Mouse (Mus musculus) neural tube, embryonic 11.5 days (tissue): ENCODE data around the gene Exosc10. TPM values are rescaled to one million over a fixed set of nuclear protein-coding genes. Genes with fewer than 3 reads are reported as not detected.
A peak's percentile ranks its signal among the peaks of the same experiment; 100 is the strongest.

ENCODE experiments used
- ATAC-seq: fragments of 200-750 bp; cut with Nextera tagmentation; 2 replicates; pipeline ENCODE4 v1.8.0; 2017; ENCODE audit warnings: moderate number of reproducible peaks, mild to moderate bottlenecking, moderate TSS enrichment, moderate library complexity; ENCODE audit not compliant: insufficient read depth, low FRiP score, low TSS enrichment
- DNase-seq: peaks from one replicate; pipeline ENCODE4 v3.0.0-alpha.2; 2015; ENCODE audit warnings: low spot score
- H3K27ac ChIP-seq: fragments of 300-500 bp; sonication (generic); 2 replicates; pipeline ENCODE4 v1.5.1; 2014; ENCODE audit warnings: low read depth, mild to moderate bottlenecking, low read length
- H3K27me3 ChIP-seq: fragments of 300-500 bp; sonication (generic); 2 replicates; pipeline ENCODE4 v1.6.1; 2014; ENCODE audit warnings: mild to moderate bottlenecking, low read length, mixed read lengths; ENCODE audit not compliant: control insufficient read depth, insufficient read depth
- H3K36me3 ChIP-seq: fragments of 300-500 bp; sonication (generic); 2 replicates; pipeline ENCODE4 v1.6.1; 2014; ENCODE audit warnings: mild to moderate bottlenecking, low read length, moderate library complexity, mixed read lengths; ENCODE audit not compliant: control insufficient read depth, insufficient read depth
- H3K4me1 ChIP-seq: fragments of 300-500 bp; sonication (generic); 2 replicates; pipeline ENCODE4 v1.6.1; 2014; ENCODE audit warnings: low read length, mixed read lengths; ENCODE audit not compliant: control insufficient read depth, insufficient read depth
- H3K4me2 ChIP-seq: fragments of 300-500 bp; sonication (generic); 2 replicates; pipeline ENCODE4 v1.6.1; 2014; ENCODE audit warnings: low read depth, mild to moderate bottlenecking, moderate library complexity
- H3K4me3 ChIP-seq: fragments of 300-500 bp; sonication (generic); 2 replicates; pipeline ENCODE4 v1.5.1; 2014; ENCODE audit warnings: low read depth, low read length
- H3K9ac ChIP-seq: fragments of 300-500 bp; sonication (generic); 2 replicates; pipeline ENCODE4 v1.6.1; 2014; ENCODE audit warnings: mild to moderate bottlenecking, low read length
- H3K9me3 ChIP-seq: fragments of 300-500 bp; sonication (generic); 2 replicates; pipeline ENCODE4 v1.6.1; 2016; ENCODE audit warnings: low read length; ENCODE audit not compliant: control insufficient read depth
- WGBS: fragments of 180-500 bp; shearing (Covaris S2); extraction: QIAGEN DNeasy Blood & Tissue Kit; methylation state at CpG from one replicate; pipeline ENCODE4 v1.1.7; 2014; 5-methylcytosine and 5-hydroxymethylcytosine counted together
- polyA plus RNA-seq: library from polyadenylated mRNA; unstranded; fragments of >200 nt; fragmentation: Nextera tagmentation; extraction: Ambion mirVana; gene quantifications from 2 replicates; pipeline ENCODE4 v1.2.1, GENCODE M21; 2014

Gene Exosc10
- polyA plus RNA-seq, 1 experiment from 2014 or later, result 102 TPM

DNA sequence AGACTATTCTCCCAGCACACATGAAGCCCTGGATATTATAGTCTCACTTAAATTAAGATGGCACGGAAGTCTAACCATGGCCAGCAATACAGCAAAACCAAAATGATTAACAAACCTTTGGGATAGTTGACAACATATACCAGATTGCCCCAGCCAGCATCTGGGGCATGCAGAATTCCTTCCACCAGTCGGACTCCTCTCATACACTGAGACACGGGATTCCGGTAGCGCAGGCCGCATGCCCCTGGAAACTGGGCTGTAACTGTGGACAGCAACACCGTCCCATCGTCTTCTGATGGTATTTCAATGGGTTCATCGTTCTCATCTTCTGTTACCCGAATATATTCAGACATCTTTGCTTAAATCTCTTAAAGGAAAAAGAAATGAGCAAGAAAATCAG lies 66.8 kb downstream of the Exosc10 start:
- H3K27me3 ChIP-seq, result no peaks in the 10 kb centered on the region
- H3K4me2 ChIP-seq, result peak overlapping the region; percentile 94
- ATAC-seq (no peak), DNase-seq (no peak)
- peaks cover 28% of the 10 kb centered on the region for H3K36me3 ChIP-seq
- H3K9ac ChIP-seq, result no peak overlapping the region
- H3K4me3 ChIP-seq, result peak overlapping the region; percentile 84; the same call in 1 of the 2 replicates
- H3K9me3 ChIP-seq, result no peaks in the 10 kb centered on the region
- H3K4me1 ChIP-seq, result peaks cover 8% of the 10 kb centered on the region; the same call in 1 of the 2 replicates
- H3K27ac ChIP-seq, result no peak overlapping the region
- WGBS, result 88% methylated on average over 10 of the region's 10 CpGs

DNA sequence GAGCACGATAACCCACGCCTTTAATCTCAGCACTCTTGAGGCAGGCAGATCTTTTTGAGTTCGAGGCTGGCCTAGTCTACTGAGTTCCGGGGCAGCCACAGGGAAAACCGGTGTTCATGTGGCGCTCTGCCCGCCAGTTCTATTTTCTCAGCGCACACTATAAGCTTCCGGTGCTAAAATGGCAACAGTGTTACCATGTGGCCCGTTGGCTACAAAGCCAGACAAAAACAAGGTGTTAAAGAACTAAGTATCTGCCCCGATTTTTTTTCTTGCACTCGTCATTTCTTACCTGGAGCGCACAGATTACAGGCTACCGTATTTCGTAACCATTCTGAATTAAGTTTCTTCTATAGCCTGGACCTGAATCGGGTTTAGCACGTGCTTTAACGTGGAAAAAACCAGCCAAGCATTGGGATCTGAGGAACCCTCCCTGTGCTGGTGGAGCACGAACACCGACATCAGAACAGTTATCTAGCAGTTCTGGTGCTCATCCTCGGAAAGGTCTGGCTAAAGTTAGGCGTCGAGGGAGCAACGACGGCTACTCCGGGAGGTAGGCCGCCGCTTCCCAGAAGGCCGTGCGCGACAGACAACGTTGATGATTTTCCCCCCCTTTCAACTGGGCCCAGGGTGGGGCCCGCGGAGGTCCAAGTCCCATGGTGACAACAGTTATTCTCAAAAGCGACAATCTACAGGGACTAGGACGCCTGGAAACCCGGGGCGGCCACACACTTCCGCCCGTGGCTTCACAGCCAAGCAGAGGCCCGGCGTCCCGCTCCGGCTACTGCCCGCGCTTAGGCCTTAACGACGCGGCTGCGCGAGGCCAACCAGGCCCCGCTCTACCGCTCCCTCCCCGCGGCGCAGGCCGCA lies 67.8 kb downstream of the Exosc10 start:
- DNase-seq (peak; percentile 31), ATAC-seq (peak; percentile 54)
- H3K36me3 ChIP-seq, result peaks cover 24% of the 10 kb centered on the region
- H3K9ac ChIP-seq, result peak overlapping the region; percentile 100
- H3K27ac ChIP-seq, result peak overlapping the region; percentile 94
- H3K4me1 ChIP-seq, result peaks cover 8% of the 10 kb centered on the region; the same call in 1 of the 2 replicates
- H3K27me3 ChIP-seq, result no peaks in the 10 kb centered on the region
- H3K9me3 ChIP-seq, result no peaks in the 10 kb centered on the region
- 1% methylated on average over 57 of the region's 57 CpGs for WGBS
- H3K4me2 ChIP-seq, result peak overlapping the region; percentile 94
- peak overlapping the region; percentile 84 for H3K4me3 ChIP-seq

DNA sequence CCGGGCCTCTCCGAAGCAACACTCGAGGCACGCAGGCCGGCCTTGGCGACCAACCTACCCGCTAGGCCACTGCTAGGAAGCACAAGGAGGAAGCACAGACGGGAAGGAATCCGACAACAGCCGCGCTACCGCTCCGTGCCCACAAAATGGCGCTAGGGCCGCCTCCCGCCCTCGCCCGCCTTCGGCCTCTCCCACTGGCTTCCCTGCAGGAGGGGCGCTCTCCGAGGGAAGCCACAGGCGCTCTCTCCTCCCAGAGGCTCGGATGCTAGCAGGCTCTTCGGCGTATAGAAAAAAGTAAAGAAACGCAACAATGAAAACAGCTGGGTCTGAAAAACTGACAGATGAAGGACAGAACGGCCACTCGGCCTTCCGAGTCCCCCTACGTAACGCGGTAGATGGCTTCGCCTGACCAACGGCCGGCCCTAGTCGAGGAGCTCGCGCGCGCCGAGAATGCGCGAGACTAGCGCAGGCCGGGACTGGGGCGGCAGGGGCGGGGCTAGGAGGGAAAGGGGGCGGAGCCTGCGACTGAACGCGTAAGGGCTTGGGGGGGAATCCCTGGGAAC lies 68.5 kb downstream of the Exosc10 start, which contains the start of gene Tardbp:
Gene Tardbp, minus strand, starts transcription at position 397 of the 563 bp plus-strand sequence.
- DNase-seq (peak; percentile 98), ATAC-seq (peak; percentile 96)
- Histone ChIP-seq H3K9ac (peak within 1 kb of the TSS; percentile 100), H3K4me2 (peak within 1 kb of the TSS; percentile 94), H3K4me3 (peak within 1 kb of the TSS; percentile 84), H3K4me1 (peaks cover 8% of the 10 kb centered on the region; the same call in 1 of the 2 replicates), H3K27ac (peak within 1 kb of the TSS; percentile 94), H3K9me3 (no peaks in the 10 kb centered on the region), H3K36me3 (peaks cover 24% of the 10 kb centered on the region), H3K27me3 (no peaks in the 10 kb centered on the region)
- under 1% methylated on average over 50 of the region's 51 CpGs for WGBS

DNA sequence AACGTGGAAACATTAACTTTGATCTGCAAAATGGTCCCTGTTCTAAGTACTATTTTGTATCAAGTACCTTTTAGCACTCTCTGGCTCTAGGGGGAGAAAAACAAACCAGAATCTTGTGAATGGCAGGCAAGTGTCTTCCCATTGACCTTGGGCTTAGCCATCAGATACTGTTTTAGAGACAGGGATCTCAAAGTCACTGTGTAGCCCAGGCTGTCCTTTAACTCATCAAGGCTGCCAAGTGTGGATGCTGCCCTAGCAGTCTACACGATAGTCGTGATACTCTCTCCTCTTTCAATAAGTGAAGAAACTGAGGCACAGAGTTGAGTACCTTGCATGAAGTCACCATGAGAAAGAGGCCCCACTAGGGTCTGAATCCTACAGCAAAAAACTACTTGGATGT lies 69.0 kb downstream of the Exosc10 start:
- peak overlapping the region; percentile 94 for H3K4me2 ChIP-seq
- no peaks in the 10 kb centered on the region for H3K9me3 ChIP-seq
- peaks cover 19% of the 10 kb centered on the region for H3K36me3 ChIP-seq
- 67% methylated on average over 3 of the region's 3 CpGs for WGBS
- peaks cover 8% of the 10 kb centered on the region; the same call in 1 of the 2 replicates for H3K4me1 ChIP-seq
- no peaks in the 10 kb centered on the region for H3K27me3 ChIP-seq
- DNase-seq (no peak), ATAC-seq (peak; percentile 22)
- H3K4me3 ChIP-seq, result peak overlapping the region; percentile 84
- no peak overlapping the region for H3K27ac ChIP-seq
- H3K9ac ChIP-seq, result peak overlapping the region; percentile 12

Other genes with a start within 250 kb of the Exosc10 start
- gene Ubiad1, start 113.7 kb upstream of the Exosc10 start, polyA plus RNA-seq, result 17.6 and 19.0 TPM in 2 replicates
- gene Mtor, start 109.8 kb upstream of the Exosc10 start, polyA plus RNA-seq, result 34.1 and 36.1 TPM in 2 replicates
- gene Angptl7, start 58.0 kb upstream of the Exosc10 start, polyA plus RNA-seq, result 0.31 and 0.32 TPM in 2 replicates
- gene Srm, start 33.1 kb downstream of the Exosc10 start, polyA plus RNA-seq, result 194 and 196 TPM in 2 replicates
- 0.17 and 0.35 TPM in 2 replicates for gene Masp2, start 44.1 kb downstream of the Exosc10 start, polyA plus RNA-seq
- 179 and 211 TPM in 2 replicates for gene Tardbp, start 68.6 kb downstream of the Exosc10 start, polyA plus RNA-seq
- gene Gm572, start 84.9 kb downstream of the Exosc10 start, polyA plus RNA-seq, result not detected in 2 replicates
- 4.9 and 7.3 TPM in 2 replicates for gene Casz1, start 246.0 kb downstream of the Exosc10 start, polyA plus RNA-seq